Mouse (Mus musculus) kidney, embryonic 16.5 days (tissue): ENCODE data around the gene Pkd1. TPM values are rescaled to one million over a fixed set of nuclear protein-coding genes. Genes with fewer than 3 reads are reported as not detected.

ENCODE experiments used
- ATAC-seq: fragments of 200-750 bp; cut with Nextera tagmentation; 2 replicates; pipeline ENCODE4 v1.8.0; 2017; ENCODE audit warnings: moderate TSS enrichment; ENCODE audit not compliant: low FRiP score, low TSS enrichment
- H3K27ac ChIP-seq: fragments of 300-500 bp; sonication (generic); 2 replicates; pipeline ENCODE4 v1.5.1; 2014; ENCODE audit warnings: low read length
- H3K27me3 ChIP-seq: fragments of 300-500 bp; sonication (generic); 2 replicates; pipeline ENCODE4 v1.6.1; 2014; ENCODE audit warnings: low read length, control low read depth, mixed read lengths; ENCODE audit not compliant: insufficient read depth
- H3K36me3 ChIP-seq: fragments of 300-500 bp; sonication (generic); 2 replicates; pipeline ENCODE4 v1.6.1; 2014; ENCODE audit warnings: low read length, control low read depth, mixed read lengths; ENCODE audit not compliant: insufficient read depth
- H3K4me1 ChIP-seq: fragments of 300-500 bp; sonication (generic); 2 replicates; pipeline ENCODE4 v1.6.1; 2014; ENCODE audit warnings: low read length, control low read depth, mixed read lengths; ENCODE audit not compliant: insufficient read depth
- H3K4me2 ChIP-seq: fragments of 300-500 bp; sonication (generic); replicated peaks from 2 replicates; pipeline ENCODE4 v1.6.1; 2014; ENCODE audit warnings: low read depth, low read length
- H3K4me3 ChIP-seq: fragments of 300-500 bp; sonication (generic); 2 replicates; pipeline ENCODE4 v1.5.1; 2014; ENCODE audit warnings: mild to moderate bottlenecking, low read length
- H3K9ac ChIP-seq: fragments of 300-500 bp; sonication (generic); replicated peaks from 2 replicates; pipeline ENCODE4 v1.6.1; 2014; ENCODE audit warnings: low read length
- H3K9me3 ChIP-seq: fragments of 300-500 bp; sonication (generic); 2 replicates; pipeline ENCODE4 v1.6.1; 2016; ENCODE audit warnings: low read length, control low read depth
- WGBS: fragments of 180-500 bp; shearing (Covaris S2); extraction: QIAGEN DNeasy Blood & Tissue Kit; methylation state at CpG from one replicate; pipeline ENCODE4 v1.1.7; 2014; 5-methylcytosine and 5-hydroxymethylcytosine counted together
- polyA plus RNA-seq: library from polyadenylated mRNA; unstranded; fragments of >200 nt; fragmentation: Nextera tagmentation; extraction: Ambion mirVana; gene quantifications from 2 replicates; pipeline ENCODE4 v1.2.1, GENCODE M21; 2015

The Pkd1 gene
- polyA plus RNA-seq, 1 experiment from 2014 or later = 22.5 TPM

DNA sequence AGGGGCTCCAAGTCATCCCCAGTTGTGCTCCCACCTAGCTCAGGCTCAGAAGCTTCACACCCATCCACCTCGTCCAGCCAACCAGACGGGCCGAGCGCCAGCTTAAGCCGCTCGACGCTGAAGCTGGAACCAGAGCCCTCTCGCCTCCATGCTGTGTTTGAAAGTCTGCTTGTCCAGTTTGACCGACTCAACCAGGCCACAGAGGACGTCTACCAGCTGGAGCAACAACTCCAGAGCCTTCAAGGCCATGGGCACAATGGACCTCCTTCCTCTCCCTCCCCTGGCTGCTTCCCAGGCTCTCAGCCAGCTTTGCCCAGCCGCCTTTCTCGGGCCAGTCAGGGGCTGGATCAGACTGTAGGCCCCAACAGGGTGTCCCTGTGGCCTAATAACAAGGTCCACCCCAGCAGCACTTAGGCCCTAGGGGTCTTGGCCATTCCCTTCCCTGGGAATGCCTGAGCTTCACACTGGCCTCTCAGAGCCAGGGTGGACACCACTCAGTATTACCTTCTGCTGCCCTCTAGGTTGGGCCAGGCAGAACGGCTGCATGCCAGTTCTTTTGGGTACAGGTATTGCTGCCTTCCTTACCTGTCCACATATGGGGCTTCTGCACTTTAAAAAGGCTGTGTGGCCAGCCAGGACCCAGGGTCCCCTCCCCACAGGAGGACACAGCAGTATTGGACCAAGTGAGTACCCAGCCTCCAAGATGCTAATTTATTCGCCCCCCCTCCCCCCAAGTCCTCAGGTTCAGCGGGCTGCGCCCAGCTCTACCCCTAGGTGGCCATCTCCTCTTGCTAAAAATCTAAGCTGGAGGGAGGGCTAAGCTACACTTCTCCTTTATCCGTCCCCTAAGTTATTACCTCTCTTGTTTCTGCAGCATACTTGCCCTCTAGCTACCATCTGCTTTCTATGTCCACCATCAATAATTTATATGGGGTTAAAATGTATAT is 45.8 kb downstream of the Pkd1 start:
- 77% methylated on average over 17 of the region's 17 CpGs for WGBS
- H3K4me2 ChIP-seq = no peak overlapping the region
- H3K4me1 ChIP-seq = no peaks in the 10 kb centered on the region
- no peak for ATAC-seq
- no peaks in the 10 kb centered on the region for H3K27me3 ChIP-seq
- H3K9ac ChIP-seq = no peak overlapping the region
- peaks cover 77% of the 10 kb centered on the region for H3K36me3 ChIP-seq
- no peak overlapping the region for H3K27ac ChIP-seq
- H3K4me3 ChIP-seq = no peak overlapping the region
- no peaks in the 10 kb centered on the region for H3K9me3 ChIP-seq

DNA sequence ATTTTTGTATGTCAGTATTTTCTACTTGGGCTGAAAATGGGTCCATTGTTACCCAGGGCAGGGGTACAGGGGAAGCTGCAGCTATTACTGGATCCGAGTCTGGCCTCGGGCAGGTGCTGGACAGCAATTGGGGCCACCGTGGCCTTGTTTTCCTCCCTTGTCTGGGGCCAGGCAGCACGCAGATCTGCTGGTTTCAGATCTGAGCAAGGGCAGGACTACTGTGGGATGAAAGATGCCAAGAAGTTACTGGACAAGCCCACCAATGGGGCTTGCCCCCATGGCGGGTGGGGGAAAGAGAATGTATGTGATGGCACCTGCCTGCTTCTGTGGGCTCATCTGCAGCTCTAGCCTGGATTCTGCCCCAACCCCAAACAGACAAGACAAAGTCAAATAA is 46.4 kb downstream of the Pkd1 start:
- ATAC-seq = no peak
- H3K36me3 ChIP-seq = peaks cover 72% of the 10 kb centered on the region
- no peaks in the 10 kb centered on the region for H3K4me1 ChIP-seq
- H3K9me3 ChIP-seq = no peaks in the 10 kb centered on the region
- WGBS = 84% methylated on average over 5 of the region's 5 CpGs
- H3K27me3 ChIP-seq = no peaks in the 10 kb centered on the region
- no peak overlapping the region for H3K4me3 ChIP-seq
- no peak overlapping the region for H3K27ac ChIP-seq
- H3K4me2 ChIP-seq = no peak overlapping the region
- no peak overlapping the region for H3K9ac ChIP-seq

DNA sequence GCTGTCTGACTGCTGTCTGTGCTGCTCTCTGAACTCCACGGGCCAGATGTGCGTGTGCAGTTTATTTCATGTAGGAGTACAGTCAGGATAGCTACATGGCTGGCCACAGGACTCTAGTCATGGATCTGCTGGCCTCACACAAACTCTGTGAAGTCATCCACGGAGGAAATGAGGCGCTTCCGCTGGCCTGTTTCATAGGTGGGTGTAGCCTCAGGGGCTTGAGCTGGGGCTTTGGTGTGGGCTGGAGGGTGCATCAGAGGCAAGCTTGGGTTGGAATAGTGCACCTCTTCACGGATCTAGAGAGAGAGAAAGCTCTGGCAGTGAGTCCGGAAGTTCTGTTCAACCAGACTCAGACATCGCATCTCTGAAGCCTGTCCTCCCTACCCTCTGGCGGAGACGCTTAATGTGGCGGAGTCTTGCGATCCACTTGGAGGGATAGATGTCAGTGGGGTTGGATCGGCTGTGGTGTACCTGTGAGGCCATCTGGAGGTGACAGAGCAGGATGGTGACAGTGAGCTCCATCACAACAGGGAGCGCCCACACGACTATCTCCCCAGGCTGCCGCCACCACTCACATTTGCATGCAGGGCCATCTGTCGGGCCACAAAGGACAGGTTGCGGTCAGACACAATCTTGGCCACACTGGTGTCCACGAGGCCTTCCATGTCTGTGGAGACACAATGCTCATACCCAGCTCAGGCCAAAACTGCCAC is 47.0 kb downstream of the Pkd1 start:
- Histone ChIP-seq H3K9me3 (no peaks in the 10 kb centered on the region), H3K9ac (no peak overlapping the region)
- WGBS = 85% methylated on average over 19 of the region's 19 CpGs

DNA sequence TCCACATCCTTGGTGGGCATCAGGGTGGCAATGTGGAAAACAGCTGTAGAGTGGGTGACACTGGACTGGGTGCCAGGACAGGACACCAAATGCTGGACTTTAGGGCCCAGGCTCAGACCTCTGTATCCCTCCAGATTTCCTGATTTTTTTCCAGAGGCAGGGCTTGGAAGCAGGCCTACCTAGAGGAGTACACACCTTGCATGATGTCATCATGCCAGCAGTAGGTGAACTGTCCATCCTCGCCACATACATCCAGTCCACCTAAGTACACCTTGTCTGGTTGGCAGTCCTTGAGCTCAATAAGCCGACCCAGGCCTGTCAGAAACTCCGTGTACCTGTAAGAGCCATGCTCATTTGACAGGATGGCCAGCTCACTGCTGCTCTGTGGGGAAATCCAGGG is 48.4 kb downstream of the Pkd1 start:
- Histone ChIP-seq H3K27ac (no peak overlapping the region), H3K9me3 (no peaks in the 10 kb centered on the region), H3K4me3 (no peak overlapping the region), H3K27me3 (no peaks in the 10 kb centered on the region), H3K4me2 (no peak overlapping the region), H3K36me3 (peaks cover 72% of the 10 kb centered on the region), H3K4me1 (no peaks in the 10 kb centered on the region), H3K9ac (no peak overlapping the region)
- WGBS = 82% methylated on average over 3 of the region's 3 CpGs
- no peak for ATAC-seq

More for the DNA sequence above, 47.0 kb downstream of the Pkd1 start:
- H3K36me3 ChIP-seq = peaks cover 70% of the 10 kb centered on the region
- no peaks in the 10 kb centered on the region for H3K27me3 ChIP-seq
- H3K4me3 ChIP-seq = no peak overlapping the region
- no peak overlapping the region for H3K27ac ChIP-seq
- H3K4me1 ChIP-seq = no peaks in the 10 kb centered on the region
- no peak for ATAC-seq
- H3K4me2 ChIP-seq = no peak overlapping the region

DNA sequence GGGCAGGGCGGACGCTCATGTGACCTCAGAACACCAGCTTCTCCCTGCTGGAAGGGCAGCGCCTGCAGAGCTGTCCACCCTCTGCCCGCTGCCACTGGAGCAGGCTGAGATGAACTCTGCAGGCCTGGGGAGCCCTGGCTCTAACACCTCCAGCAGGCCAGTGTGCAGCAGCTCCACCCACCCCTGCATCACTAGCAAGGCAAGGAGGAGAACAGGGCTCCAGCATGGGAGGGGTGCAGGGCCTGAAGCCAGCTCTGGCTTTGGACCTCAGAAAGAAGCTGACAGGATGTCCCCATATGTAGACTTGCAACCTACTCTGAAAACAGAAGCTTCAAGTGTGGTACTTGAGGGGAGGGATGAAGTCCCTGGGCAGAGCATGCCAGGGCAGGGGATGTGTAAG is 50.9 kb downstream of the Pkd1 start:
- Histone ChIP-seq H3K4me3 (no peak overlapping the region), H3K9me3 (no peaks in the 10 kb centered on the region), H3K27me3 (no peaks in the 10 kb centered on the region), H3K36me3 (peaks cover 66% of the 10 kb centered on the region), H3K9ac (no peak overlapping the region), H3K4me2 (no peak overlapping the region), H3K27ac (no peak overlapping the region), H3K4me1 (no peaks in the 10 kb centered on the region)
- no peak for ATAC-seq
- WGBS = 92% methylated on average over 4 of the region's 4 CpGs

DNA sequence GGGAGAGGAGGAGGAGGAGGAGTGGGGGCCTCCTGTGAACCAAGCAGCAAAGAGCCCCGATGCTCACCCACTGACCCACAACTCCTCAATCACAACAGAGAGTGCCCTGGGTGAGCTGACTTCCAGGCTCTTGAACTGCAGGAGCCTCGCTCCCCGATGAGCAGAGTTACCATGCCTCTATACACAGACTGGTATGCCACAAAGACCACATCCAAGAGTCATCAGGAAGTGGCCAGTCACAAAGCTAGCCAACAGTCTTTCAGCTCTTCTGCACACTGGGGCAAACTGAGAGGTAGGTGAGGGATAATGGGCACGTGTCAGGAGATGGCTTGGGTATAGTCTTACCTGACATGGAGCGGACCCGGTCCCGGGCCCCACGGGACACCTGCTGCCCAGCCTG is 54.3 kb downstream of the Pkd1 start:
- Histone ChIP-seq H3K27ac (no peak overlapping the region), H3K4me1 (no peaks in the 10 kb centered on the region), H3K36me3 (peaks cover 63% of the 10 kb centered on the region), H3K4me3 (no peak overlapping the region), H3K4me2 (no peak overlapping the region), H3K9ac (no peak overlapping the region), H3K27me3 (no peaks in the 10 kb centered on the region), H3K9me3 (no peaks in the 10 kb centered on the region)
- 88% methylated on average over 8 of the region's 8 CpGs for WGBS
- no peak for ATAC-seq

DNA sequence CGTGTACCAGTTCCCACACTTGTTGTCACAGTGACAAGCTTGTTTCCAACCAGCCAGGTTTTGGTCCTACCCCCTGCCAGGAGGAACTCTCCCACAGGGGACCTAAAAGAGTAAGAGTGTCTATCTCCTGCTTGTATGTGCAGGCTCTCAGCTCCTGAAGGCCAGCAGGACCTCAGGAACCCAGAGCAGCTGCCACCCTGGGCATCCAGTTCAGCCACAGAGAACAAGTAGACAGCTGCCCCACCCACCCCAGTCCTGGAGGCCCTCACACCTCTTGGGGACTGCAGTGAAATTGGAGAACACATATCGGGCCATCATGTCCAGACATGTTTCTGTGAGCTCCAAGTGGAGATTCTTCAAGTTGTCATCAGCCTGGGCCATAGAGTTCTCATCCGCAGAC is 54.9 kb downstream of the Pkd1 start:
- no peak overlapping the region for H3K27ac ChIP-seq
- H3K4me2 ChIP-seq = no peak overlapping the region
- H3K27me3 ChIP-seq = no peaks in the 10 kb centered on the region
- H3K9me3 ChIP-seq = no peaks in the 10 kb centered on the region
- ATAC-seq = no peak
- WGBS = 84% methylated on average over 3 of the region's 3 CpGs
- H3K9ac ChIP-seq = no peak overlapping the region
- no peaks in the 10 kb centered on the region for H3K4me1 ChIP-seq
- H3K4me3 ChIP-seq = no peak overlapping the region
- peaks cover 60% of the 10 kb centered on the region for H3K36me3 ChIP-seq

DNA sequence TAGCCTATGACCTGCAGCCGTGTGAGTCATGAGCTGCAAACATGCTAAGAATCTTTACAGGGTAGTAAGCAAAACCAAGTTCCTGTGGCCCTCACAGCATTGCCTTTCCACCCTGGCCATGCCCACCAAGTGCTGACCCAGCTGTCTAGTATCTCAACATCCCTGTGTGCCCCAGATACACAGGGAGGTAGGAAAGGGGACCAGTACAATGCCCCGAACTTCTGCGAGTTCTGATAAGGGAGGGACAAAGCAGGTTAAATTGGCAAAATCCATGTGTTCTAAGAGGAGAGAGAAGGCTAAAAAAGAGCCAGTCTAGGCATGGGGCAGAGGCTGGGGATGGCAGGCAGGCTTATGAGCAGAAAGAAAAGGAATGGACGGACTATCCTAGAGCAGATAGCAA is 58.7 kb downstream of the Pkd1 start:
- no peak for ATAC-seq
- Histone ChIP-seq H3K9me3 (no peaks in the 10 kb centered on the region), H3K9ac (no peak overlapping the region), H3K27me3 (no peaks in the 10 kb centered on the region), H3K36me3 (peaks cover 42% of the 10 kb centered on the region), H3K4me3 (no peak overlapping the region), H3K4me1 (no peaks in the 10 kb centered on the region), H3K27ac (no peak overlapping the region), H3K4me2 (no peak overlapping the region)
- 95% methylated on average over 4 of the region's 4 CpGs for WGBS

DNA sequence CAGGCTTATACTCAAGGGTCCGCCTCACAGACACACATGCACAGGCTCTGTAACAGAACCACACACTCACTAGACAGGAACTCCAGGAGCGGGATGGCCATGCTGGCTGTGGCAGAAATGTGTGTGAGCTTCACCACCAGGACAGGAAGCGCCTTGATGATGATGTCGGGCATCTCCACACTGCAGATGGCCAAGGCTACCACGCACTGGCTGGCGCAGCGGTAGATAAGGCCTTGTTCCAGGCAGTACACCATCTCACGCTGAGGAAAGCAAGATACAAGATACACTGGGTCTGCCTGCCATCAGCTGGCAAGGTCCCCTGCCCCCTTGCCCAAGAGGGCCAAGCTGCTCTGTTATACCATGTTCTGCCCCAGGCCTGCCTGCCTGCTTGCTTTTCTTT is 59.2 kb downstream of the Pkd1 start:
- no peak overlapping the region for H3K9ac ChIP-seq
- H3K4me1 ChIP-seq = no peaks in the 10 kb centered on the region
- peaks cover 46% of the 10 kb centered on the region for H3K36me3 ChIP-seq
- H3K4me2 ChIP-seq = no peak overlapping the region
- no peak for ATAC-seq
- no peaks in the 10 kb centered on the region for H3K27me3 ChIP-seq
- no peak overlapping the region for H3K4me3 ChIP-seq
- WGBS = 95% methylated on average over 8 of the region's 8 CpGs
- H3K27ac ChIP-seq = no peak overlapping the region
- H3K9me3 ChIP-seq = no peaks in the 10 kb centered on the region

DNA sequence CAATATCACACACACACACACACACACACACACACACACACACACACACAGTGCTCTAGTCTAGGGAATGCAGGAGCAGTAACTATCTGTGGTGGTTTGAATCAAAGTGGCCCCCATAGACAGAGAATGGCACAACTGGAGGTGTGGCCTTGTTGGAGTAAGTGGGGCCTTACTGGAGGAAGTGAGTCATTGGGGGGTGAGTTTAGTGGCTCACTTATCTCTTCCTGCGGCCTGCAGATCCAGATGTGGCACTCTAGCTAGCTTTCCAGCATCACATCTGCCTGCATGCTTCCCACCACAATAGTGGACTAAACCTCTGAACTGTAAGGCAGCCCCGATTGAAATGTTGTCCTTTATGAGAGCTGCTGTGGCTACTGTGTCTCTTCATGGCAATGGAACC is 61.1 kb downstream of the Pkd1 start:
- Histone ChIP-seq H3K4me1 (no peaks in the 10 kb centered on the region), H3K9ac (no peak overlapping the region), H3K4me3 (no peak overlapping the region), H3K36me3 (peaks cover 55% of the 10 kb centered on the region), H3K9me3 (no peaks in the 10 kb centered on the region), H3K4me2 (no peak overlapping the region), H3K27me3 (no peaks in the 10 kb centered on the region), H3K27ac (no peak overlapping the region)
- WGBS = 65% methylated on average over 2 of the region's 2 CpGs
- no peak for ATAC-seq
